18 mouse cellular contexts compared by ENCODE assay signal in genomic region chr4:149912451-149912850, GRCm38 (mm10). TPM values are rescaled to one million over a fixed set of nuclear protein-coding genes. Genes with fewer than 3 reads are reported as not detected.
A peak's percentile ranks its signal among the peaks of the same experiment; 100 is the strongest.
DNase-seq lines count a peak whose midpoint lies in the region; ATAC-seq and TF ChIP-seq lines count a peak whose summit lies in the region.
"Had no signal": no experiment of that assay in that cellular context is flagged by ENCODE, and none has a peak within 500 bp of the region (broad histone marks: within the 10 kb centered on the region; RNA-seq: fewer than 3 reads in every experiment).

No protein-coding gene starts in this region.

- no peak overlapping the region for H3K9ac ChIP-seq in kidney, embryonic 16.5 days (replicated peaks; ENCODE audit: low read length)
- no peak overlapping the region for H3K9ac ChIP-seq in forebrain, postnatal 0 days
- H3K9ac ChIP-seq: embryonic facial prominence, embryonic 15.5 days; liver, embryonic 12.5 days had no signal

- no peak for TF ChIP-seq CTCF in thymus, adult 2 months (IDR thresholded peaks at IDR 0.05; ENCODE audit: borderline replicate concordance, control insufficient read depth, extremely low read depth, insufficient read depth, low read length, poor library complexity)
- no peak for TF ChIP-seq CTCF in cerebellum, adult 2 months (IDR thresholded peaks at IDR 0.05; ENCODE audit: borderline replicate concordance, insufficient read depth, low read depth, low read length)
- TF ChIP-seq CTCF in forebrain, postnatal 0 days (IDR thresholded peaks at IDR 0.05; ENCODE audit: low read depth) = no peak

- no peak overlapping the region for H3K4me2 ChIP-seq in kidney, embryonic 16.5 days (replicated peaks; ENCODE audit: low read depth, low read length)
- no peak overlapping the region for H3K4me2 ChIP-seq in forebrain, postnatal 0 days (ENCODE audit: low read depth)
- H3K4me2 ChIP-seq: embryonic facial prominence, embryonic 15.5 days; liver, embryonic 12.5 days had no signal

- H3K27me3 ChIP-seq in kidney, embryonic 16.5 days (ENCODE audit: insufficient read depth, low read length) = no peaks in the 10 kb centered on the region
- H3K27me3 ChIP-seq in thymus, adult 2 months (ENCODE audit: control insufficient read depth, insufficient read depth, low read length) = no peaks in the 10 kb centered on the region
- no peaks in the 10 kb centered on the region for H3K27me3 ChIP-seq in cerebellum, adult 2 months (ENCODE audit: control insufficient read depth, insufficient read depth, low read length)
- H3K27me3 ChIP-seq in forebrain, postnatal 0 days (ENCODE audit: insufficient read depth, low read length) = no peaks in the 10 kb centered on the region
- H3K27me3 ChIP-seq: embryonic facial prominence, embryonic 15.5 days had no signal

- no peak for DNase-seq in kidney, postnatal 36 days
- peak; percentile 67 for DNase-seq in thymus, adult 2 months
- no peak for DNase-seq in lung, postnatal 36 days
- no peak for DNase-seq in cerebellum, adult 2 months
- DNase-seq in forebrain, postnatal 0 days = no peak
- DNase-seq: cerebellum, adult 11-12 months; heart, postnatal 14 days; kidney, postnatal 4 days had no signal

- no peak for TF ChIP-seq POLR2A in thymus, adult 2 months (IDR thresholded peaks at IDR 0.05; ENCODE audit: control insufficient read depth, extremely low read depth, insufficient read depth, low read length, poor library complexity)
- no peak for TF ChIP-seq POLR2A in cerebellum, adult 2 months (IDR thresholded peaks at IDR 0.05; ENCODE audit: borderline replicate concordance, insufficient read depth, low read length)

- no peaks in the 10 kb centered on the region for H3K36me3 ChIP-seq in kidney, embryonic 16.5 days (ENCODE audit: insufficient read depth, low read length)
- no peaks in the 10 kb centered on the region for H3K36me3 ChIP-seq in thymus, adult 2 months (ENCODE audit: control insufficient read depth, insufficient read depth, low read length)
- H3K36me3 ChIP-seq in forebrain, postnatal 0 days (ENCODE audit: insufficient read depth) = no peaks in the 10 kb centered on the region
- H3K36me3 ChIP-seq: embryonic facial prominence, embryonic 15.5 days; liver, embryonic 12.5 days; midbrain, embryonic 10.5 days had no signal

- no peak overlapping the region for H3K4me3 ChIP-seq in kidney, embryonic 16.5 days (ENCODE audit: low read length)
- H3K4me3 ChIP-seq in thymus, adult 2 months (ENCODE audit: control insufficient read depth, insufficient read depth, low read length) = no peak overlapping the region
- no peak overlapping the region for H3K4me3 ChIP-seq in cerebellum, adult 2 months (replicated peaks; ENCODE audit: insufficient read depth, low read depth, low read length)
- no peak overlapping the region for H3K4me3 ChIP-seq in forebrain, postnatal 0 days (ENCODE audit: low read depth, low read length)
- H3K4me3 ChIP-seq: embryonic facial prominence, embryonic 15.5 days; liver, embryonic 12.5 days; midbrain, embryonic 10.5 days; myocyte had no signal

- peaks cover 65% of the 10 kb centered on the region for H3K4me1 ChIP-seq in kidney, embryonic 16.5 days (ENCODE audit: insufficient read depth, low read length)
- peaks cover 36% of the 10 kb centered on the region for H3K4me1 ChIP-seq in thymus, adult 2 months (replicated peaks; ENCODE audit: control insufficient read depth, insufficient read depth, low read length)
- H3K4me1 ChIP-seq in cerebellum, adult 2 months (ENCODE audit: control insufficient read depth, insufficient read depth, low read length) = no peaks in the 10 kb centered on the region
- no peaks in the 10 kb centered on the region for H3K4me1 ChIP-seq in forebrain, postnatal 0 days (ENCODE audit: insufficient read depth)

- 32% methylated on average over 4 of the region's 4 CpGs for WGBS in kidney, embryonic 16.5 days
- WGBS in thymus, adult 2 months = 5% methylated on average over 4 of the region's 4 CpGs
- 63% methylated on average over 4 of the region's 4 CpGs for WGBS in cerebellum, adult 2 months
- 58% methylated on average over 4 of the region's 4 CpGs for WGBS in forebrain, postnatal 0 days

- H3K27ac ChIP-seq in kidney, embryonic 16.5 days (ENCODE audit: low read length) = peak overlapping the region; percentile 37; the same call in 1 of the 2 replicates
- H3K27ac ChIP-seq in thymus, adult 2 months (ENCODE audit: control insufficient read depth, insufficient read depth, low read length) = no peak overlapping the region
- H3K27ac ChIP-seq in cerebellum, adult 2 months (ENCODE audit: insufficient read depth, low read length) = no peak overlapping the region
- no peak overlapping the region for H3K27ac ChIP-seq in forebrain, postnatal 0 days (ENCODE audit: low read depth, low read length)
- H3K27ac ChIP-seq: embryonic facial prominence, embryonic 15.5 days; liver, embryonic 12.5 days; midbrain, embryonic 10.5 days; stomach, postnatal 0 days had no signal

- no peaks in the 10 kb centered on the region for H3K9me3 ChIP-seq in kidney, embryonic 16.5 days (ENCODE audit: low read length)
- H3K9me3 ChIP-seq in forebrain, postnatal 0 days (ENCODE audit: low read length) = no peaks in the 10 kb centered on the region
- H3K9me3 ChIP-seq: embryonic facial prominence, embryonic 15.5 days; liver, embryonic 12.5 days; midbrain, embryonic 10.5 days had no signal

- ATAC-seq in kidney, embryonic 16.5 days (ENCODE audit: low FRiP score, low TSS enrichment) = no peak
- ATAC-seq in CD4-positive, CD25-positive, alpha-beta regulatory T cell, adult 4 months = peak; percentile 76
- peak; percentile 52; the same call in 1 of the 2 replicates for ATAC-seq in granulocyte monocyte progenitor cell, adult 5-6 weeks (replicated peaks; ENCODE audit: poor library complexity, severe bottlenecking)
- no peak for ATAC-seq in forebrain, postnatal 0 days
- ATAC-seq: forebrain, embryonic 14.5 days; liver, embryonic 12.5 days; lung, postnatal 0 days had no signal

RNA-seq across cellular contexts. Expression of gene Spsb1, which starts 42.4 kb away (rescaled TPM):
- polyA plus RNA-seq in kidney, embryonic 16.5 days (2015; fragmentation: Nextera tagmentation; extraction: Ambion mirVana) = 10.9 and 14.2 TPM in 2 replicates
- 1 to 10 TPM; 4.5 to 7.9 TPM for polyA plus RNA-seq in CD4-positive, CD25-positive, alpha-beta regulatory T cell, adult 4 months (2017; shearing (Covaris generic))
- not detected in 2 replicates for total RNA-seq in granulocyte monocyte progenitor cell, adult 5-6 weeks (2014; fragmentation: Nextera tagmentation)
- not detected in 2 replicates for total RNA-seq in granulocyte monocyte progenitor cell, adult 5-6 weeks (2017)
- 28.5 and 30.4 TPM in 2 replicates for polyA plus RNA-seq in thymus, adult 2 months (2012; rRNA removed)
- polyA plus RNA-seq in cerebellum, adult 2 months (2012; rRNA removed) = 25.3 and 26.3 TPM in 2 replicates
- total RNA-seq in forebrain, postnatal 0 days (2014; rRNA removed) = 7.1 and 7.3 TPM in 2 replicates
- polyA plus RNA-seq in forebrain, postnatal 0 days (2015; fragmentation: Nextera tagmentation; extraction: Ambion mirVana) = 5.8 and 6.2 TPM in 2 replicates

Comparison
In these comparisons a context has a peak if more than half of its experiments do, and no peak if none do; other contexts are left out.
1. ATAC-seq: peak in CD4-positive, CD25-positive, alpha-beta regulatory T cell, adult 4 months (single experiment) and granulocyte monocyte progenitor cell, adult 5-6 weeks (single experiment); none in kidney, embryonic 16.5 days (single experiment) and forebrain, postnatal 0 days (single experiment).